Mouse (Mus musculus): ENCODE measurements around the gene Arntl2.
"Not testable (repeated sequence)": the region's sequence is repeated elsewhere in the genome, so short reads cannot be mapped to it uniquely, and the experiment has no call there.

DNA sequence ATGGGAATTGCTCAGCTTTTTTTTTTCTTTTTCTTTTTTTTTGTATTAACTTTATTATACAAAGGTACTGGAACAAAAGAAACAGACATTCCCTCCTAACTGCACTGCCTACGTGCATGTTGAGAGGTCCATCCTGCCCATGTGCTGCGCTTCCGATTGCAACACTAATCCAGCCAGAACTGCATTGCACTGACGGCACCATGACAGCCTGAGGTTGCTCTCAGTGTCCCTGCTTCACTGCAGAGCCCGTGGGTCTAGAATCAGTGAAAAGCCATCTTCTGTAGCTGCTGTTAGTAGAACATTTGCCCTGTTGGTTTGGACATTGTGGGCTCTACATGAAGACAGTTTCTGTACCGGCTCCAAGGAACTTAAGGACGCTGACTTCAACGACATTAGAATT, 20.0 kb upstream of the Arntl2 start:
- TF ChIP-seq CTCF, EP300 (IDR thresholded peaks at IDR 0.05): not testable (repeated sequence)
